Mouse (Mus musculus): ENCODE measurements around the gene Ctso. TPM values are rescaled to one million over a fixed set of nuclear protein-coding genes. Genes with fewer than 3 reads are reported as not detected.

Gene Ctso
- polyA plus RNA-seq, 1 experiment from 2014 or later, result 8.5 TPM

- Histone ChIP-seq H3K9me3 (replicated peaks) (no peaks in the 10 kb centered on the region), H3K36me3 (ENCODE audit: poor library complexity, severe bottlenecking) (no peaks in the 10 kb centered on the region), H3K4me2 (no peak overlapping the region), H3K27me3 (no peaks in the 10 kb centered on the region), H3K9ac (no peak overlapping the region), H3K4me3 (no peak overlapping the region), H3K4me1 (peaks cover 18% of the 10 kb centered on the region), H3K27ac (no peak overlapping the region)
- 79% methylated on average over 5 of the region's 5 CpGs for WGBS
- no peak for ATAC-seq
Measured at GRCm38 (mm10) chr3:81925856-81926255, 6.5 kb upstream of the Ctso start.

DNA sequence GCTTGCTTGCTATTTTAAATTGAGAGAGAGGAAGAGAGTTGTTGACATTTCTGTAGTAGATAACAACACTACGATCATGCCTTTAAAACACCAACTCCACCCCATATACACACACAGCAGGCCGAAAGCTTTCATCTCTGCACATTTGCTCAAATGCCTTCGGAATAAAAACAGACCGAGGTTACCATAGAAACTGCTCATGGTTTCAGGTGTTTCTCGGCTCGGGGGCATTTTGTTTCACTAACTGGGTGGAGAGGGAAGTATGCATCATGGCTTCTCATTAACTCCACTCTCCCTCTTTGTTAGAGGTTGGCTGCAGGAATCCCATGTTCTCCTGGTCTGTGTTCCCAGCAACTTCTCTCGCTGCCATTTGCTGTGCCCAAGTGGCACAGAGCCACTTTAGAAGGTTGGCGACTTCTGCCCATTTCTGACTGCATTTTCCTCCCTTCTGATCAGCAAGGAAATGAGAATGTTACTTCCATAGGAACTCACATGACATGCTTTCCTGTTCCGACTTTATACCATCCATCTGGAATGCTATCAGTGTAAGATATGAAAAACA lies 5.6 kb upstream of the Ctso start:
- Histone ChIP-seq H3K9me3 (replicated peaks) (no peaks in the 10 kb centered on the region), H3K4me2 (no peak overlapping the region), H3K4me3 (no peak overlapping the region), H3K9ac (no peak overlapping the region), H3K27me3 (no peaks in the 10 kb centered on the region), H3K36me3 (ENCODE audit: poor library complexity, severe bottlenecking) (no peaks in the 10 kb centered on the region), H3K27ac (no peak overlapping the region), H3K4me1 (peaks cover 21% of the 10 kb centered on the region)
- ATAC-seq, result no peak
- WGBS, result 49% methylated on average over 9 of the region's 9 CpGs

DNA sequence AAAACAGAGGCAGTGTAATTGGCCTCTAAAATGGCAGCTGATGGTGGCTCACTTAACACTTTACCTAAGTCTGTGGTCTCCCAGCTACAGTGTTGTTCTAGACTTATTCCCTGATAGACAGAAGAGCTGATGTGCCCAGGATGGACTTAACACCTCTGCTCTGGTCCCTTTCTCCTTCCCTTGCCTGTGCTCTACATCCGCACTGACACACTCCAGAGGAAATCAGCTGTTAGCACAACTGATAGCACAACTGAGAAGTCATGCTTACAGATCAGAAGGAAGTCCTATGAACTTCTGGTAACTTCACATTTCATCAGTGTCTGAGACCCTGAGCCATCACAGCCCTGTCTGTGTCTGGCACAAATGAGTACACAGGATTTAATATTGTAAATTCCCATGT lies 3.3 kb upstream of the Ctso start:
- Histone ChIP-seq H3K9ac (no peak overlapping the region), H3K4me3 (no peak overlapping the region), H3K4me2 (no peak overlapping the region), H3K36me3 (ENCODE audit: poor library complexity, severe bottlenecking) (no peaks in the 10 kb centered on the region), H3K27ac (no peak overlapping the region), H3K9me3 (replicated peaks) (no peaks in the 10 kb centered on the region), H3K4me1 (peaks cover 19% of the 10 kb centered on the region), H3K27me3 (no peaks in the 10 kb centered on the region)
- no peak for ATAC-seq
- 90% methylated on average over 1 of the region's 1 CpGs for WGBS

- H3K4me1 ChIP-seq, result peaks cover 18% of the 10 kb centered on the region
- H3K9me3 ChIP-seq (replicated peaks), result no peaks in the 10 kb centered on the region
- H3K4me2 ChIP-seq, result no peak overlapping the region
- 0 out of 2 replicates have a peak, but pooled peaks have one; percentile 4 for ATAC-seq
- H3K36me3 ChIP-seq (ENCODE audit: poor library complexity, severe bottlenecking), result no peaks in the 10 kb centered on the region
- H3K27me3 ChIP-seq, result no peaks in the 10 kb centered on the region
- H3K4me3 ChIP-seq, result no peak overlapping the region
- 59% methylated on average over 3 of the region's 3 CpGs for WGBS
- H3K9ac ChIP-seq, result no peak overlapping the region
- H3K27ac ChIP-seq, result no peak overlapping the region
Measured at GRCm38 (mm10) chr3:81931695-81932094, 706 bp upstream of the Ctso start.

DNA sequence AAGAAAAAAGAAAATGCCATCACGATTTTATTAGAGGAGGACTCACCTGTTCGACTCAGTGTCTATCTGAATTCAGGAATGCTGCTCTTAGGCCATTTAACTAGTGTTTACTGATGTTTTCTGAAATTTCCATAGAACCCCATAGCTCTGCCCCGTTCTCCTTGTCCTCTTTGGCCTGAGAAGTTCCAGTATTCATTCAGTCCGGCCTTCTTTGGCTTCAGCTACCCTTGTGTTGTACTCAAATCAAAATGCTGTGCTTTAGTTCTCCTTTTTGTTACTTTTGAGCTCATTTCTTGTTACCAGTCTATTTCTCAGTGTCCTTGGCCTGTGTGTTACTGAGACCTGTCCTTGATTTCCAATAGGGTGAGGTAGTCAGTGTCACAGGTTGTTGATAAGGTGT lies 947 bp downstream of the Ctso start:
- H3K9me3 ChIP-seq (replicated peaks), result no peaks in the 10 kb centered on the region
- H3K4me3 ChIP-seq, result no peak overlapping the region
- WGBS, result 84% methylated on average over 4 of the region's 4 CpGs
- H3K4me2 ChIP-seq, result no peak overlapping the region
- peaks cover 11% of the 10 kb centered on the region; the same call in 1 of the 2 replicates for H3K4me1 ChIP-seq
- ATAC-seq, result no peak
- no peak overlapping the region for H3K9ac ChIP-seq
- H3K36me3 ChIP-seq (ENCODE audit: poor library complexity, severe bottlenecking), result no peaks in the 10 kb centered on the region
- no peak overlapping the region for H3K27ac ChIP-seq
- no peaks in the 10 kb centered on the region for H3K27me3 ChIP-seq

DNA sequence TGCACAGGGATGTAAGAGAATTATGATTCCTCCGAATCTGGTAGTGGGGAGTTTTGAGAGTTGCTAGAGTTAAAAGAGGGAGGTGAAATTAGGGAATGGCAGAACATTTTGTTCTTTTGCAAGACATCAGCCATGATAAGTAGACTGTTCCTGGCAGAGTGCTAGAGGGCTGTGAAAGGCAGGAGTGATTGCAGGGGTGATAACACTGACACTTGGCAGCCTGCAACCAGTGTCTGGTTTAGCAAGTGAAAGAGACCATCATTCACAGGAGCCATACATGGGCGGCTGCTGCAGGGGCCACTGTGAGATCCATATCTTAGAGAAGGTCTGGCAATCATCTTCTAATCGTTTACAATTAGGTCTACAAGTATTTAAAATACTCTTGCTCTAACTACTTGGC lies 6.5 kb downstream of the Ctso start:
- Histone ChIP-seq H3K4me1 (no peaks in the 10 kb centered on the region), H3K27me3 (no peaks in the 10 kb centered on the region), H3K36me3 (ENCODE audit: poor library complexity, severe bottlenecking) (no peaks in the 10 kb centered on the region), H3K27ac (no peak overlapping the region), H3K4me2 (no peak overlapping the region), H3K4me3 (no peak overlapping the region), H3K9me3 (replicated peaks) (no peaks in the 10 kb centered on the region), H3K9ac (no peak overlapping the region)
- 84% methylated on average over 3 of the region's 3 CpGs for WGBS
- no peak for ATAC-seq

DNA sequence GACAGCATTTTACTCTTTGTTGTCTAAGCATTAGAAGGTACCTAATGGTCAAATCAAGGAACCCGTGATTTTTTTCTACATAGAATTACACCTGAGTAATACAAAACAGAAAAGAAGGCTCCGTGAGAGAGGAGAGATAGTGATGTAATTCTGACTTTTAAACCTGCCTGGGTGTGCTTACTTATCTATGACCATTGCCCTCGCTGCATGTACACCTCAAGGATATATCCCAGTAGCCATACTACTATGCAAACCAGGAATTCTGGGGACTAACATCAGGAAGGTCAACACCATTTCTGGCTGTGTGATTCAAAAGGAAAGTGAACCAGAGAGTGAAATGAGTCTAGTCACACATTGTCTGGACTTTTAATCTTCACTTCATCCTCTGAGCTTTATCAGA lies 9.9 kb downstream of the Ctso start:
- no peak overlapping the region for H3K9ac ChIP-seq
- no peak overlapping the region for H3K4me2 ChIP-seq
- ATAC-seq, result no peak
- H3K9me3 ChIP-seq (replicated peaks), result no peaks in the 10 kb centered on the region
- WGBS, result 93% methylated on average over 3 of the region's 3 CpGs
- H3K27me3 ChIP-seq, result no peaks in the 10 kb centered on the region
- H3K4me1 ChIP-seq, result no peaks in the 10 kb centered on the region
- no peaks in the 10 kb centered on the region for H3K36me3 ChIP-seq (ENCODE audit: poor library complexity, severe bottlenecking)
- no peak overlapping the region for H3K4me3 ChIP-seq
- H3K27ac ChIP-seq, result no peak overlapping the region

GRCm38 (mm10) chr3:81943097-81943496 lies 10.7 kb downstream of the Ctso start:
- no peaks in the 10 kb centered on the region for H3K4me1 ChIP-seq
- no peaks in the 10 kb centered on the region for H3K9me3 ChIP-seq (replicated peaks)
- no peak overlapping the region for H3K4me3 ChIP-seq
- no peak overlapping the region for H3K9ac ChIP-seq
- no peak overlapping the region for H3K27ac ChIP-seq
- no peak overlapping the region for H3K4me2 ChIP-seq
- no peaks in the 10 kb centered on the region for H3K27me3 ChIP-seq
- WGBS, result 77% methylated on average over 3 of the region's 3 CpGs
- ATAC-seq, result no peak
- H3K36me3 ChIP-seq (ENCODE audit: poor library complexity, severe bottlenecking), result no peaks in the 10 kb centered on the region

- no peak for ATAC-seq
- Histone ChIP-seq H3K27ac (no peak overlapping the region), H3K9me3 (replicated peaks) (no peaks in the 10 kb centered on the region), H3K36me3 (ENCODE audit: poor library complexity, severe bottlenecking) (no peaks in the 10 kb centered on the region), H3K4me1 (no peaks in the 10 kb centered on the region), H3K9ac (no peak overlapping the region), H3K4me2 (no peak overlapping the region), H3K27me3 (no peaks in the 10 kb centered on the region), H3K4me3 (no peak overlapping the region)
- 91% methylated on average over 7 of the region's 7 CpGs for WGBS
Measured at GRCm38 (mm10) chr3:81944851-81945393, 12.5 kb downstream of the Ctso start.

DNA sequence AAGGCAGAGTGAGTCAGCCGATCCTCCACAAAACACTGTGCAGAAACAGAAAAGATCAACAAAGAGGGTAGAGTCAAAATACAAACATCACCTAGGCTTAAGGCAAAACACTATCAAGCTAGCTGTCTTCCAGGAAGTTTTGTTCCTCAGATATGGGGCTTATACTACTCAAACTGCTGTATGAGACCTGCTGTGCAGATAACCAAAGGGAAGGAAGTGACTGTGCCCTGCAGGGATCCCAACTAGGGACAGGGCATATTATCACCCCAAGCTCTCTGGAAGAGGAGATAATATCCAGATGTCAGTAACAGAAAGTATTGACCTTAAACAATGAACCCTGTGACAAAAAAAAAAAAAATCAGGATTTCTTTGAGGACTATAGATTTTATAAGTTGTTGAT lies 16.6 kb downstream of the Ctso start:
- H3K27me3 ChIP-seq, result no peaks in the 10 kb centered on the region
- H3K9ac ChIP-seq, result no peak overlapping the region
- no peak for ATAC-seq
- no peak overlapping the region for H3K4me2 ChIP-seq
- H3K27ac ChIP-seq, result no peak overlapping the region
- no peaks in the 10 kb centered on the region for H3K36me3 ChIP-seq (ENCODE audit: poor library complexity, severe bottlenecking)
- 83% methylated on average over 1 of the region's 1 CpGs for WGBS
- no peaks in the 10 kb centered on the region for H3K4me1 ChIP-seq
- H3K4me3 ChIP-seq, result no peak overlapping the region
- no peaks in the 10 kb centered on the region for H3K9me3 ChIP-seq (replicated peaks)

- no peak; the same call in 1 of the 2 replicates for ATAC-seq
- no peaks in the 10 kb centered on the region for H3K27me3 ChIP-seq
- H3K4me3 ChIP-seq, result no peak overlapping the region
- 65% methylated on average over 2 of the region's 2 CpGs for WGBS
- no peaks in the 10 kb centered on the region for H3K4me1 ChIP-seq
- no peak overlapping the region for H3K27ac ChIP-seq
- no peaks in the 10 kb centered on the region for H3K9me3 ChIP-seq (replicated peaks)
- no peaks in the 10 kb centered on the region for H3K36me3 ChIP-seq (ENCODE audit: poor library complexity, severe bottlenecking)
- no peak overlapping the region for H3K9ac ChIP-seq
- H3K4me2 ChIP-seq, result no peak overlapping the region
Measured at GRCm38 (mm10) chr3:81951785-81952184, 19.4 kb downstream of the Ctso start.

DNA sequence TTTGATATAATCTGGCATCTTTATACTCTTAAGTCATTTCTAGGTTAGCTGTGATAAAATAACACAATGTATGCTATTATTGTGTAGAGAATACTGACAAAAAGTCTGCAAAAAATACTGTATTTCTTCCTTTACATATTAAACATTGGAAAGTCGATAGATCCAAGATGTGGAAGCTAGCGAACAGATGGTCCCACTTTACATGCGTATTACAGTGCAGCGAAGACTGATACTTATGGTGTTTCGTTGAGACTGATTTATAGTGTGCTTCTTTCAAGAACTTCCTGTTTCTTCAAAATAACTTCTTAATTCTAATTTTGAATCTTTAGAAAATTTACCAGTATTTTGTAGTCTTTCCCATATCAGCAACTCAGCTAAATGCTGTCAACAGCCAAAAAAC lies 25.1 kb downstream of the Ctso start:
- no peaks in the 10 kb centered on the region for H3K9me3 ChIP-seq (replicated peaks)
- H3K4me1 ChIP-seq, result no peaks in the 10 kb centered on the region
- H3K27ac ChIP-seq, result no peak overlapping the region
- no peak overlapping the region for H3K4me3 ChIP-seq
- ATAC-seq, result no peak
- no peak overlapping the region for H3K4me2 ChIP-seq
- H3K9ac ChIP-seq, result no peak overlapping the region
- 92% methylated on average over 5 of the region's 5 CpGs for WGBS
- no peaks in the 10 kb centered on the region for H3K27me3 ChIP-seq
- no peaks in the 10 kb centered on the region for H3K36me3 ChIP-seq (ENCODE audit: poor library complexity, severe bottlenecking)

GRCm38 (mm10) chr3:81961336-81961735 lies 28.9 kb downstream of the Ctso start:
- ATAC-seq, result no peak
- H3K4me2 ChIP-seq, result no peak overlapping the region

More at GRCm38 (mm10) chr3:81961336-81961735, 28.9 kb downstream of the Ctso start:
- Histone ChIP-seq H3K27me3 (no peaks in the 10 kb centered on the region), H3K4me1 (no peaks in the 10 kb centered on the region), H3K4me3 (no peak overlapping the region), H3K27ac (no peak overlapping the region), H3K9ac (no peak overlapping the region), H3K9me3 (replicated peaks) (no peaks in the 10 kb centered on the region), H3K36me3 (ENCODE audit: poor library complexity, severe bottlenecking) (no peaks in the 10 kb centered on the region)
- WGBS, result 90% methylated on average over 5 of the region's 5 CpGs
